Comparison of ENCODE assay signal across 15 mouse cellular contexts in the genomic region with DNA sequence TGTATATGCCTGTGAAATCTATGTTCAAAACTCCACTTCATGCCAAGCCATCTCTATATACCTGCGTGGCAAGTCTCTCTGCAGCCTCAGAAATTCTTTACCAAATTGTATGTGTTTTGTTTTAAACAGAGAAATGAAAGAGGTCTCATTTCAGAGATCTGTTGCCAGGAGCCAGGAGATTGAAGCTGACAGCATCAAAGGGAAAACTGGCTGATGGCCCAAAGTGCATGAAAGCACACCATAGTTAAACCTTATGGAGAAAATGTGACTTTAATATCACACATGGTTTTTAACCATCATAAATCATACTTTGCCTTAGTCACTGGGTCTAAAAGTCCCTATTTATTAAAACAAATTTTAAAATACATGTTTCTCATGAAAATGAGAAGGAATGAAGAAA. TPM values are rescaled to one million over a fixed set of nuclear protein-coding genes. Genes with fewer than 3 reads are reported as not detected.
DNase-seq lines count a peak whose midpoint lies in the region; ATAC-seq lines count a peak whose summit lies in the region.
"Had no signal": no experiment of that assay in that cellular context is flagged by ENCODE, and none has a peak within 500 bp of the region (broad histone marks: within the 10 kb centered on the region; RNA-seq: fewer than 3 reads in every experiment).

No protein-coding gene starts in this region.

- H3K27ac ChIP-seq in neural tube, embryonic 13.5 days (replicated peaks), result 0 out of 2 replicates have a peak overlapping the region, but pooled peaks have one; percentile 42
- peak overlapping the region; percentile 93 for H3K27ac ChIP-seq in hindbrain, embryonic 16.5 days (ENCODE audit: low read depth, low read length)
- H3K27ac ChIP-seq: intestine, embryonic 15.5 days; kidney, embryonic 15.5 days had no signal

- H3K36me3 ChIP-seq in neural tube, embryonic 13.5 days, result no peaks in the 10 kb centered on the region
- H3K36me3 ChIP-seq in hindbrain, embryonic 16.5 days (ENCODE audit: control insufficient read depth, insufficient read depth, low read length), result no peaks in the 10 kb centered on the region
- H3K36me3 ChIP-seq: intestine, embryonic 15.5 days; kidney, embryonic 15.5 days had no signal

- no peaks in the 10 kb centered on the region for H3K9me3 ChIP-seq in neural tube, embryonic 13.5 days
- H3K9me3 ChIP-seq in hindbrain, embryonic 16.5 days (ENCODE audit: control insufficient read depth, low read length), result no peaks in the 10 kb centered on the region
- H3K9me3 ChIP-seq: intestine, embryonic 15.5 days; kidney, embryonic 15.5 days had no signal

- no peaks in the 10 kb centered on the region for H3K27me3 ChIP-seq in neural tube, embryonic 13.5 days
- H3K27me3 ChIP-seq in hindbrain, embryonic 16.5 days (replicated peaks; ENCODE audit: control insufficient read depth, insufficient read depth, low read length), result no peaks in the 10 kb centered on the region

- no peak for ATAC-seq in neural tube, embryonic 13.5 days (ENCODE audit: low read depth)
- ATAC-seq in hindbrain, embryonic 16.5 days, result no peak
- no peak for ATAC-seq in inflammation-experienced regulatory T-cells, adult 6 months

- WGBS in neural tube, embryonic 13.5 days, result 72% methylated on average over 1 of the region's 1 CpGs
- 55% methylated on average over 1 of the region's 1 CpGs for WGBS in hindbrain, embryonic 16.5 days

- H3K4me3 ChIP-seq in neural tube, embryonic 13.5 days, result no peak overlapping the region
- H3K4me3 ChIP-seq in hindbrain, embryonic 16.5 days (ENCODE audit: low read length), result no peak overlapping the region; the same call in 1 of the 2 replicates
- H3K4me3 ChIP-seq: intestine, embryonic 15.5 days; kidney, embryonic 15.5 days had no signal

- H3K4me1 ChIP-seq in neural tube, embryonic 13.5 days (replicated peaks), result peaks cover 16% of the 10 kb centered on the region
- H3K4me1 ChIP-seq in hindbrain, embryonic 16.5 days (ENCODE audit: control insufficient read depth, insufficient read depth, low read depth, low read length), result peaks cover 6% of the 10 kb centered on the region

- intact Hi-C loops in heart, postnatal 25 days (cut with DNase I), result no loop called here

- no peak overlapping the region for H3K9ac ChIP-seq in neural tube, embryonic 13.5 days
- H3K9ac ChIP-seq in hindbrain, embryonic 16.5 days (ENCODE audit: low read depth, low read length), result no peak overlapping the region
- H3K9ac ChIP-seq: intestine, embryonic 15.5 days; kidney, embryonic 15.5 days had no signal

- DNase-seq in heart, adult 11 months, result peak; percentile 28
- no peak for DNase-seq in heart, postnatal 25 days (ENCODE audit: low spot score)
- no peak for DNase-seq in neural tube, embryonic 10.5 days (ENCODE audit: extremely low spot score, low spot score)
- no peak for DNase-seq in c-Kit-positive CD71-positive TER-119-positive erythroid progenitor cells, embryonic 14.5 days (ENCODE audit: low spot score)
- DNase-seq: adrenal gland, postnatal 10 days; heart, adult 18-20 months; liver; lung, adult 18-20 months; lung, postnatal 36 days; thymus, adult 2 months had no signal

- H3K4me2 ChIP-seq in neural tube, embryonic 13.5 days, result no peak overlapping the region
- H3K4me2 ChIP-seq in hindbrain, embryonic 16.5 days (ENCODE audit: low read length), result peak overlapping the region; percentile 76
- H3K4me2 ChIP-seq: kidney, embryonic 15.5 days had no signal

RNA-seq across cellular contexts. Expression of a gene that starts 1.2 kb away (rescaled TPM):
- not detected for total RNA-seq in heart, postnatal 25 days (2021)
- polyA plus RNA-seq in neural tube, embryonic 13.5 days (2015; fragmentation: Nextera tagmentation; extraction: Ambion mirVana), result 89.1 and 103 TPM in 2 replicates
- 186 and 187 TPM in 2 replicates for polyA plus RNA-seq in hindbrain, embryonic 16.5 days (2015; fragmentation: Nextera tagmentation; extraction: Ambion mirVana)
- polyA plus RNA-seq in inflammation-experienced regulatory T-cells, adult 6 months (2017; shearing (Covaris generic)), result under 1 TPM in 2 of 3 experiments, not detected in 1; 0.09 to 0.11 TPM

Comparison
In these comparisons a context has a peak if more than half of its experiments do, and no peak if none do; other contexts are left out.
1. RNA of a gene that starts 1.2 kb away (polyA plus RNA-seq): 186 to 187 TPM in hindbrain, embryonic 16.5 days and 89.1 to 103 TPM in neural tube, embryonic 13.5 days; 0.09 to 0.11 TPM in inflammation-experienced regulatory T-cells, adult 6 months; every median in the first group is over 10 times any median in the second.